Mouse (Mus musculus) thymus, adult 2 months (tissue): ENCODE data around the gene Cyth3.

Experiments used
- CTCF ChIP-seq: fragments of 200-500 bp; IDR thresholded peaks from 2 replicates; pipeline ENCODE4 v1.5.1; 2012; ENCODE audit warnings: mild to moderate bottlenecking, control low read depth, low read length, moderate library complexity, borderline replicate concordance; ENCODE audit not compliant: control insufficient read depth, poor library complexity, insufficient read depth; ENCODE audit errors: extremely low read depth
- POLR2A ChIP-seq: fragments of 200-500 bp; IDR thresholded peaks from 2 replicates; pipeline ENCODE4 v1.6.1; 2012; ENCODE audit warnings: mild to moderate bottlenecking, low read length, control low read depth, moderate library complexity; ENCODE audit not compliant: control insufficient read depth, poor library complexity, insufficient read depth; ENCODE audit errors: extremely low read depth

GRCm38 (mm10) chr5:143749630-143750208, 127.5 kb downstream of the Cyth3 start:
- TF ChIP-seq POLR2A (no peak), CTCF (no peak)
